Mouse (Mus musculus) midbrain, embryonic 13.5 days (tissue): ENCODE data around the gene Ccdc124. TPM values are rescaled to one million over a fixed set of nuclear protein-coding genes. Genes with fewer than 3 reads are reported as not detected.

Experiments
- ATAC-seq: fragments of 200-750 bp; cut with Nextera tagmentation; 2 replicates; pipeline ENCODE4 v1.8.0; 2017; ENCODE audit warnings: mild to moderate bottlenecking, moderate TSS enrichment, moderate library complexity
- H3K27ac ChIP-seq: fragments of 300-500 bp; sonication (generic); 2 replicates; pipeline ENCODE4 v1.5.1; 2015; ENCODE audit warnings: inconsistent platforms, mild to moderate bottlenecking, moderate library complexity
- H3K27me3 ChIP-seq: fragments of 300-500 bp; sonication (generic); 2 replicates; pipeline ENCODE4 v1.6.1; 2015; ENCODE audit warnings: mild to moderate bottlenecking, inconsistent platforms
- H3K36me3 ChIP-seq: fragments of 300-500 bp; sonication (generic); 2 replicates; pipeline ENCODE4 v1.6.1; 2015; ENCODE audit warnings: mild to moderate bottlenecking, inconsistent platforms
- H3K4me1 ChIP-seq: fragments of 300-500 bp; sonication (generic); replicated peaks from 2 replicates; pipeline ENCODE4 v1.6.1; 2015; ENCODE audit warnings: inconsistent platforms
- H3K4me2 ChIP-seq: fragments of 300-500 bp; sonication (generic); replicated peaks from 2 replicates; pipeline ENCODE4 v1.6.1; 2015; ENCODE audit warnings: moderate library complexity, mild to moderate bottlenecking, inconsistent platforms
- H3K4me3 ChIP-seq: fragments of 300-500 bp; sonication (generic); replicated peaks from 2 replicates; pipeline ENCODE4 v1.5.1; 2015; ENCODE audit warnings: mild to moderate bottlenecking, inconsistent platforms
- H3K9ac ChIP-seq: fragments of 300-500 bp; sonication (generic); replicated peaks from 2 replicates; pipeline ENCODE4 v1.6.1; 2015; ENCODE audit warnings: mild to moderate bottlenecking, inconsistent platforms
- H3K9me3 ChIP-seq: fragments of 300-500 bp; sonication (generic); 2 replicates; pipeline ENCODE4 v1.6.1; 2016; ENCODE audit warnings: mild to moderate bottlenecking, inconsistent platforms
- WGBS: fragments of 180-500 bp; shearing (Covaris S2); methylation state at CpG from one replicate; pipeline ENCODE4 v1.1.7; 2015; 5-methylcytosine and 5-hydroxymethylcytosine counted together
- polyA plus RNA-seq: library from polyadenylated mRNA; unstranded; fragments of >200 nt; fragmentation: Nextera tagmentation; extraction: Ambion mirVana; gene quantifications from 2 replicates; pipeline ENCODE4 v1.2.1, GENCODE M21; 2015

Ccdc124 gene
- polyA plus RNA-seq, 1 experiment from 2014 or later: 160 TPM

- Histone ChIP-seq H3K4me2 (no peak overlapping the region), H3K9me3 (no peaks in the 10 kb centered on the region), H3K36me3 (peaks cover 35% of the 10 kb centered on the region), H3K4me3 (no peak overlapping the region), H3K9ac (no peak overlapping the region), H3K4me1 (peaks cover 32% of the 10 kb centered on the region), H3K27me3 (peaks cover 56% of the 10 kb centered on the region), H3K27ac (no peak overlapping the region)
- WGBS: 30% methylated on average over 12 of the region's 12 CpGs
- ATAC-seq: 0 out of 2 replicates have a peak, but pooled peaks have one; percentile 9
Measured at GRCm38 (mm10) chr8:70893656-70894384, 20.1 kb upstream of the Ccdc124 start.

DNA sequence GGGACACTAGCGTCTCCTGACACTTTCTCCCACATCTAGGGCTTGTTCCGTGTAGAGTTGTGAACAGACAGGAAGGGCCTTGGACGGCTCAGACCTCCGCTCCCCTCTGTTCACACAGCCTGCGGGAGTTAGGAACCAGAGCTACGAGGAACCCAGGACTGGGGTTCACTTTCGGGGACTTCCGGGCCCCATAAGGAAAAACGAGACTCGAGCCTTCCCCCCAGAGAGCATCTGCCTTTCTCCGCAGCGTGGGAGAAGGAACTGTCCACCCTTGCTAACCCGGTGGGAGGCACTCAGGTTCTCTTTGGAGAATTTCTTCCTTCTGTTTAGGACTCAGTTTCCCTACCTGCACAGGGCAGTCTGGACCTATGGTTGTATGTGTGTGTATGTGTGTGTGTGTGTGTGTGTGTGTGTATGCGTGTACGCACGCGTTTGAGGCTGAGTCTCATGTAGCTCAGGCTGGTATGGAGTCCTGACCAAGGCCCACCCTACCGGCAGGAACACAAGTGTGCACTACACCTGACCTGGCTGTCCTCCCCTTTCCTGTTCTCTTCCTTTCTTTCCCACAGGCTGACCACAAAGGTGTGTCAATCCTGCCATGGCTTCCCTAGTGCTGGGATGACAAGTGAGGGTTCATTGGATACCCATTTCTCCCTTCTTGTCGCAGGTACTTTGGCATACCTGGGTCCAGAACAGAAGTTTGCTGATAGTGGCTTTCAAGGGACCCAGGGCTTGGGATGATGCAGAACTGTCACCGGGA is 19.3 kb upstream of the Ccdc124 start:
- H3K9ac ChIP-seq: peak overlapping the region; percentile 40; the same call in 1 of the 2 replicates
- H3K9me3 ChIP-seq: no peaks in the 10 kb centered on the region
- 32% methylated on average over 20 of the region's 20 CpGs for WGBS
- peak overlapping the region; percentile 42 for H3K4me2 ChIP-seq
- peaks cover 24% of the 10 kb centered on the region for H3K4me1 ChIP-seq
- peaks cover 35% of the 10 kb centered on the region for H3K36me3 ChIP-seq
- peaks cover 63% of the 10 kb centered on the region for H3K27me3 ChIP-seq
- no peak for ATAC-seq
- peak overlapping the region; percentile 22; the same call in 1 of the 2 replicates for H3K4me3 ChIP-seq
- no peak overlapping the region for H3K27ac ChIP-seq

DNA sequence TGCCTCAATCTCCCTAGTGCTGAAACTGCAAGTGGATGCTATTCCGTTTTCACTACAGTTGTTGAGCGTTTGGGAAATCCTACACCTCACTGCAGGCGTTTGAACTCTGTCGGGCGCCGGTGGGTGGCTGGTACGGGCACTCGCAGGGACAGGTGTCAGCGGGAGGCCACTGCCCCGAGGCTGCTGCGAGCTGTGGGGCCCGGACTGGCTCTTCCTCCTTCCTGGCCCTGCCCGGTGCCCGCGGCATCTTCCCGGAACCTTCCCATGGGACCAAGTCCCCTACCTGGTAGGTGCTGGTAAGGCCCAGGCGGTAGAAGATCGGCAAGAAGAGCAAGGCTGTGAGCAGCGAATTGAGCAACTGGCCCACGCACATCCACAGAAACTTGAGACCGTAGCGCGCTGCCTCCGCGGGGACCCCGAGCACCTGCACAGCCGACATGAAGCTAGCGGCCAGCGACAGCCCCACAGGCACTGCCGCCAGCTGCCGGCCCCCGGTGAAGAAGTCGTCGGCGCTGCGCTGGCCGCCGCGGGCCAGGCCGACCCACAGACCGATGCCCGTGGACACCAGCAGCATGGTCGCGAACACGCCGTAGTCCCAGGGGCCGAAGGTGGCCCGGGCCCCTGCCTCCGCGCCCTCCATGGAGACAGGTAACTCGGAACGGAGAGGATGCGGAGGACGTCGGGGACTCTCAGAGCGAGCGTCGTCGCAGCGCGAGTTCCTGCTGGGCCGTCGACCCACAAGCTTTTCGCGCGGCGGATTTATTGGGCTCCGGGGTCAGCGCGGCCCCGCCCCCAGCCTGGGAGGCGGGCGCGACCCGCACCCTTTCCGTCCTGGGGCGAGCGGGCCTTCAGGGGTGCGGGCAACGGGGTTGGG is 18.5 kb upstream of the Ccdc124 start, which contains the start of gene Slc5a5:
Gene Slc5a5 (minus strand): TSS at position 736 of the 874 bp plus-strand sequence.
- Histone ChIP-seq H3K27me3 (peaks cover 66% of the 10 kb centered on the region), H3K36me3 (peaks cover 35% of the 10 kb centered on the region), H3K27ac (no peak within 1 kb of the TSS), H3K4me3 (peak within 1 kb of the TSS; percentile 22), H3K9me3 (no peaks in the 10 kb centered on the region), H3K4me1 (peaks cover 28% of the 10 kb centered on the region), H3K4me2 (peak within 1 kb of the TSS; percentile 42), H3K9ac (peak within 1 kb of the TSS; percentile 40)
- 3% methylated on average over 80 of the region's 80 CpGs for WGBS
- ATAC-seq: no peak

DNA sequence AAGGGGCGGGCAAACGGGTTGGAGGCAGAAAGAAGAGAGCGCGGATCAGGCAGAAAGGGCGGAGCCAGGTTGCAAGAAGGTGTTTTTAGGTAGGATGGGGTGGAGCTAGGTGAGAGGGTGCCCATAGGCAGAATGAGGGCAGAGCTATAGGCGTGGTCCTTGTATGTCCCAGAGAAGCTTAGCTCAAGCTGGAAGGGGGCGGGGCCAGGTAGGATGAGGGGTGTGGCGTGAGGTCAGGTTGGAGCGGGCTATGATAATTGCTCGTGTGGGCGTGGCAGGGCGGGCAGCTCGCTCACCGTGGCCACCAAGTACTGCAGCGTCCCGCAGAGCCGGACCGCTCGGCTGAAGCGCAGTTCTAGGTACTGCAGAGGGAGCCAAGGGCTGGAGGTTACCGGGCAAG is 17.6 kb upstream of the Ccdc124 start:
- Histone ChIP-seq H3K4me1 (peaks cover 25% of the 10 kb centered on the region), H3K9ac (no peak overlapping the region), H3K9me3 (no peaks in the 10 kb centered on the region), H3K27me3 (peaks cover 68% of the 10 kb centered on the region), H3K4me3 (no peak overlapping the region), H3K36me3 (peaks cover 35% of the 10 kb centered on the region), H3K27ac (no peak overlapping the region), H3K4me2 (no peak overlapping the region)
- WGBS: 8% methylated on average over 21 of the region's 21 CpGs
- ATAC-seq: no peak

DNA sequence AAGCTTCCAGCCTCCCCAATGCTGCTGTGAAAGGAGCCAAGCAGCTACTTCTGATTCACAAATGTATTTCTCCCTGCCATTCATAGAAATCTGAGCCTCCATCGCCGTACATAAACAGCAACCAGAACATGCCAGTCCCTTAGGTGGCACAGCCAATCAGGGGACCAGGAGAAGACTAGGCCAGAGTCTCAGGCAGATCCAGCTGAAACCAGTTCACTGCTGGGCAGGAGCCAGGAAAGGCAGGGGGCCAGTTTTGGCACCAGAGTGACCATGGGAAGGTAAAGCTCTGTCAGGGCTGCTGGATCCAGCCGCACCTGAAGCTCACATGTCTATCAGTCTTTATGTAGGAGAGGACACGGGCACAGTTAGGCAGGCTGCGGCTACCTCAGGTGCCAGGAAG is 16.9 kb upstream of the Ccdc124 start:
- Histone ChIP-seq H3K27me3 (peaks cover 75% of the 10 kb centered on the region), H3K36me3 (peaks cover 31% of the 10 kb centered on the region), H3K4me1 (peaks cover 18% of the 10 kb centered on the region), H3K27ac (no peak overlapping the region), H3K4me2 (no peak overlapping the region), H3K9ac (no peak overlapping the region), H3K4me3 (no peak overlapping the region), H3K9me3 (no peaks in the 10 kb centered on the region)
- 96% methylated on average over 5 of the region's 5 CpGs for WGBS
- no peak for ATAC-seq

DNA sequence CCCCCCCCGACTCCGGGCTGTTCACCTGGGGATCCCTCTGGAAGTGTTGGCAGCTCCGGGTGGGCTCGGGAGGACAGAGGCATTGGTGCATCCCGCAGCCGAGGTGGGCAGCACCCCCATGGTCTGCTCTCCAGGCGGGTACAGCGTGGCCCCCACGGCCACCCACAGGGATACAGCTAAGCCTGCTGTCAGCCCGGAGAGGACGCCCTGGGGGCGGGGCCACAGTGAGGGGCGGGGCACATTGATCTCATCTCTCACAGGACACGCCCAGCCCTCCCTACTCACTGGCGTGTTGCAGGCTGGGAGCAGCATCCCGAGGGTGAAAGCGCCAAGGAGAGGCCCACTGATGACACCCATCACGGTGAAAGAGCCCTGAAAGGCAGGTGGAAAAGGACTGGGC is 13.9 kb upstream of the Ccdc124 start:
- Histone ChIP-seq H3K9ac (no peak overlapping the region), H3K27ac (no peak overlapping the region), H3K4me1 (peaks cover 12% of the 10 kb centered on the region), H3K27me3 (peaks cover 56% of the 10 kb centered on the region), H3K4me3 (no peak overlapping the region), H3K9me3 (no peaks in the 10 kb centered on the region), H3K4me2 (peak overlapping the region; percentile 33), H3K36me3 (0 out of 2 replicates have a peak, but pooled peaks cover 5% of the 10 kb centered on the region)
- 7% methylated on average over 18 of the region's 18 CpGs for WGBS
- ATAC-seq: no peak

DNA sequence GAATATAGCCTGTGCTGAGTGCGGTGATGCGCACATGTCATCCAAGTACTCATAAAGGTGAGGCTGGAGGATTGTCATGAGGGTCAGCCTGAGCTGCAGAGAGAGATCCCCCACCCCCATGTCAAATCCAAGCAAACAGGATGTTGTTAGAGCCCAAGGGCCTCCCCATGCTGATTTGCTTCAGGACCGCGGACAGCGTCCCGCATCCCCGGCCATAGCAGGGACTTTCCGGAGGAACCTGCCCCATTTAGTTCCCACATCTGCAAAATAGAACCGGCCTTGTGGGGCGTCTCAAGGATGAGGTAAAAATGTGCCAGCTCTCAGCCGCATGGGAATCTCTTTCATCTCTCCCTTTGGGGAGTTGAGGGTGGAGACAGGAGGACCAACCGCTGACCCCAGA is 11.9 kb upstream of the Ccdc124 start:
- Histone ChIP-seq H3K36me3 (0 out of 2 replicates have a peak, but pooled peaks cover under 1% of the 10 kb centered on the region), H3K4me3 (no peak overlapping the region), H3K9ac (no peak overlapping the region), H3K9me3 (no peaks in the 10 kb centered on the region), H3K27me3 (peaks cover 35% of the 10 kb centered on the region), H3K4me2 (no peak overlapping the region), H3K4me1 (0 out of 2 replicates have a peak, but pooled peaks cover 4% of the 10 kb centered on the region), H3K27ac (no peak overlapping the region)
- ATAC-seq: no peak
- 21% methylated on average over 12 of the region's 12 CpGs for WGBS

- H3K4me2 ChIP-seq: no peak overlapping the region
- WGBS: 95% methylated on average over 10 of the region's 10 CpGs
- H3K27me3 ChIP-seq: peaks cover 28% of the 10 kb centered on the region
- no peaks in the 10 kb centered on the region for H3K9me3 ChIP-seq
- no peak for ATAC-seq
- no peak overlapping the region for H3K4me3 ChIP-seq
- no peak overlapping the region for H3K27ac ChIP-seq
- no peak overlapping the region for H3K9ac ChIP-seq
- H3K36me3 ChIP-seq: no peaks in the 10 kb centered on the region
- 0 out of 2 replicates have a peak, but pooled peaks cover 6% of the 10 kb centered on the region for H3K4me1 ChIP-seq
Measured at GRCm38 (mm10) chr8:70884683-70885082, 10.9 kb upstream of the Ccdc124 start.

GRCm38 (mm10) chr8:70884186-70884585 is 10.5 kb upstream of the Ccdc124 start:
- 86% methylated on average over 4 of the region's 4 CpGs for WGBS
- no peak for ATAC-seq
- no peaks in the 10 kb centered on the region for H3K36me3 ChIP-seq
- H3K27ac ChIP-seq: no peak overlapping the region
- 0 out of 2 replicates have a peak, but pooled peaks cover 8% of the 10 kb centered on the region for H3K4me1 ChIP-seq
- H3K4me3 ChIP-seq: no peak overlapping the region
- H3K9ac ChIP-seq: no peak overlapping the region
- peaks cover 25% of the 10 kb centered on the region for H3K27me3 ChIP-seq
- no peak overlapping the region for H3K4me2 ChIP-seq
- no peaks in the 10 kb centered on the region for H3K9me3 ChIP-seq

DNA sequence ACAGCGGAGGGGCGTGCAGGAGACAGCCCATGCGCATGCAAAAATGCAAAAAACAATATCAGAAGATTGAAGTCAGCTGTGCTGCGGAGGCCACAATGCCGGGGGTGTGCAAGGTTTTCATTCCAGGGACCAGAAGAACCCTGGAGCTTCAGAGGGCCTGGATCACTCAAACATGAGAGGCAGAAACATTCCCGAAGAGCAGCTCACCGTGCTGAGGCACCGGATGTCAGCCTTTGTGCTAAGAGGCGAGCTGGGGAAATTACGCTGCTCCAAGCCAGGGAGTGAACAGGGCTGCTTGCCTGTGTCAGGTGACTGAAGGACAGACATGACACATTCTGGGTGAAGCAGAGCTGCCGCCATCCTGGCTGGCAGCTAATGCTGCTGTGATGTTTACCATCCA is 6.8 kb upstream of the Ccdc124 start:
- H3K9ac ChIP-seq: peak overlapping the region; percentile 34; the same call in 1 of the 2 replicates
- H3K4me1 ChIP-seq: 0 out of 2 replicates have a peak, but pooled peaks cover 4% of the 10 kb centered on the region
- 31% methylated on average over 11 of the region's 11 CpGs for WGBS

GRCm38 (mm10) chr8:70880126-70880525 is 6.4 kb upstream of the Ccdc124 start:
- 0 out of 2 replicates have a peak, but pooled peaks have one; percentile 22 for ATAC-seq
- WGBS: 9% methylated on average over 4 of the region's 4 CpGs

More for the DNA sequence above, 6.8 kb upstream of the Ccdc124 start:
- H3K9me3 ChIP-seq: no peaks in the 10 kb centered on the region
- no peak for ATAC-seq
- no peak overlapping the region for H3K4me2 ChIP-seq
- H3K36me3 ChIP-seq: no peaks in the 10 kb centered on the region
- 0 out of 2 replicates have a peak, but pooled peaks cover 8% of the 10 kb centered on the region for H3K27me3 ChIP-seq
- H3K27ac ChIP-seq: no peak overlapping the region
- no peak overlapping the region for H3K4me3 ChIP-seq

More at GRCm38 (mm10) chr8:70880126-70880525, 6.4 kb upstream of the Ccdc124 start:
- no peak overlapping the region for H3K4me3 ChIP-seq
- H3K4me2 ChIP-seq: no peak overlapping the region
- H3K36me3 ChIP-seq: no peaks in the 10 kb centered on the region
- H3K9ac ChIP-seq: peak overlapping the region; percentile 34; the same call in 1 of the 2 replicates
- no peak overlapping the region for H3K27ac ChIP-seq
- 0 out of 2 replicates have a peak, but pooled peaks cover 4% of the 10 kb centered on the region for H3K27me3 ChIP-seq
- H3K9me3 ChIP-seq: no peaks in the 10 kb centered on the region
- H3K4me1 ChIP-seq: 0 out of 2 replicates have a peak, but pooled peaks cover 4% of the 10 kb centered on the region
